ENCODE assay signal across 22 mouse cellular contexts in genomic region chr1:88186325-88186935, GRCm38 (mm10). TPM values are rescaled to one million over a fixed set of nuclear protein-coding genes. Genes with fewer than 3 reads are reported as not detected.
"Had no signal": no experiment of that assay in that cellular context is flagged by ENCODE, and none has a peak within 500 bp of the region (broad histone marks: within the 10 kb centered on the region; RNA-seq: fewer than 3 reads in every experiment).

No protein-coding gene starts in this region.

- H3K27me3 ChIP-seq: liver, embryonic 15.5 days; lung, embryonic 15.5 days; megakaryocyte, embryonic 14.5 days; midbrain, embryonic 12.5 days; neural tube, embryonic 12.5 days; stomach, embryonic 15.5 days had no signal

- H3K27ac ChIP-seq: liver, embryonic 15.5 days; lung, embryonic 15.5 days; macrophage; midbrain, embryonic 12.5 days; neural tube, embryonic 12.5 days; stomach, embryonic 15.5 days; stomach, postnatal 0 days had no signal

- H3K4me3 ChIP-seq: liver, embryonic 15.5 days; lung, embryonic 15.5 days; megakaryocyte, embryonic 14.5 days; midbrain, embryonic 12.5 days; neural tube, embryonic 12.5 days; stomach, embryonic 15.5 days had no signal

- ATAC-seq: liver, postnatal 0 days; lung, postnatal 0 days had no signal

- H3K9ac ChIP-seq: liver, embryonic 15.5 days; liver, postnatal 0 days; lung, embryonic 15.5 days; midbrain, embryonic 12.5 days; neural tube, embryonic 12.5 days; stomach, embryonic 15.5 days had no signal

- H3K4me1 ChIP-seq: liver, embryonic 15.5 days; lung, embryonic 15.5 days; midbrain, embryonic 12.5 days; neural tube, embryonic 12.5 days; stomach, embryonic 15.5 days had no signal

- H3K9me3 ChIP-seq: liver, embryonic 15.5 days; lung, embryonic 15.5 days; megakaryocyte, embryonic 14.5 days; midbrain, embryonic 12.5 days; neural tube, embryonic 12.5 days; stomach, embryonic 15.5 days had no signal

- DNase-seq: liver, postnatal 0 days; lung, adult 2 months; lung, postnatal 14 days; lung, postnatal 36 days; midbrain, embryonic 14.5 days; right cerebral cortex, postnatal 25 days; right cerebral cortex, postnatal 4 days; thymus, adult 2 months; thymus, postnatal 25 days; thymus, postnatal 4 days had no signal

- H3K36me3 ChIP-seq: liver, embryonic 15.5 days; lung, embryonic 15.5 days; midbrain, embryonic 12.5 days; neural tube, embryonic 12.5 days; stomach, embryonic 15.5 days had no signal

- H3K4me2 ChIP-seq: liver, embryonic 15.5 days; lung, embryonic 15.5 days; midbrain, embryonic 12.5 days; neural tube, embryonic 12.5 days; stomach, embryonic 15.5 days had no signal

RNA-seq across cellular contexts. Expression of gene Ugt1a2, which starts 14.0 kb away (rescaled TPM):
- polyA plus RNA-seq: liver, postnatal 0 days; midbrain, embryonic 14.5 days; midbrain, postnatal 0 days; neural tube, embryonic 12.5 days; stomach, postnatal 0 days had no signal

RNA-seq across cellular contexts. Expression of gene Dnajb3, which starts 19.2 kb away (rescaled TPM):
- polyA plus RNA-seq: macrophage had no signal

RNA-seq across cellular contexts. Expression of gene Ugt1a5, which starts 20.6 kb away (rescaled TPM):
- polyA plus RNA-seq: liver, embryonic 15.5 days; lung, embryonic 15.5 days; lung, postnatal 0 days; macrophage; midbrain, embryonic 12.5 days; midbrain, embryonic 14.5 days; midbrain, postnatal 0 days; neural tube, embryonic 12.5 days; neural tube, embryonic 14.5 days; spleen, adult 2 months; stomach, embryonic 15.5 days; stomach, postnatal 0 days had no signal

RNA-seq across cellular contexts. Expression of gene Ugt1a1, which starts 25.3 kb away (rescaled TPM):
- polyA plus RNA-seq: macrophage; midbrain, embryonic 12.5 days; midbrain, embryonic 14.5 days; midbrain, postnatal 0 days; neural tube, embryonic 12.5 days; neural tube, embryonic 14.5 days had no signal
